Mouse (Mus musculus) v-Abl transformed pro-B cells (cell line): ENCODE results near the gene Sema4b.

Source experiments
- in situ Hi-C, 2 experiments: fragments of 400-800 bp; cut with MboI; formaldehyde crosslinking; loops; one replicate each; pipeline ENCODE4 v1.15.1; 2025; ENCODE audit not compliant: unreplicated experiment in 2 of 2

The Sema4b gene

GRCm38 (mm10) chr7:80193941-80194739, 7.5 kb downstream of the Sema4b start:
- in situ Hi-C loops = no loop called here

GRCm38 (mm10) chr7:80195146-80195545, 8.5 kb downstream of the Sema4b start:
- in situ Hi-C loops = loop anchor here in 1 of 2 experiments (5.0 kb wide), 1 partner anchor 53 kb away; no protein-coding TSS in a partner anchor

DNA sequence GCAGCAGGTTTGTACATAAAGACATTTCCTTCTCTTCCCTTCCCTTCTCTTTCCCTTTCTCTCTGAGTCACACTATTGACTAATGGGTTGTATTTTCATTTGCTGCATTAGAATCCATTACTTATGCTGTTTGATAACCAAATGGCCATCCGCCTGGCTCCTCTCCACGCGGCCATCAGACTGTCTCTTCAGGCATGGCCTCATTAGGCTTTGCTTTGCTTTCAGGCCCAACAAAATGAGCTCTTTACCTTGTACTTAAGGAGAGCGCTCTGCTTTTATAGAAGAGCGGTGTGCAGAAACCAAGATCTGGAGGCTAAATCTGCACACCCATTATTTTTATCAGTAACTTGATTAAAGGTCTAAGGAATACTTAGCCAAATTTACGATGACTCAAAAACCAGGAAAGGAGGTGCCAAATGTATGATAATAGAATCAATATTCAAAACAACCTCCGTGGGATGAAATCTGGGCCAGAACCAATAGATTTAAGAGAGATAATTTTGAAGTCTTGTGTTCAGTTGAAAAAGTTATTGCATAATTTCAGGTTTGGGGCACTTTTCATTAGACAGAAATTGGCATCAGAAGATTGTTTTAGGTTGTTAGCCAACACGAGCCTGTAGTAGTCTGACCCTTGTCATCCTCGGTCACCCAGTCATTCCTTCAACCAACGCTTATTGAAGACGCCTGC, 9.1 kb downstream of the Sema4b start:
- in situ Hi-C loops = loop anchor here in 1 of 2 experiments (5.0 kb wide), 1 partner anchor 53 kb away; no protein-coding TSS in a partner anchor

GRCm38 (mm10) chr7:80197371-80197770, 10.7 kb downstream of the Sema4b start:
- in situ Hi-C loops = loop anchor here in 1 of 2 experiments (5.0 kb wide), 1 partner anchor 55 kb away; no protein-coding TSS in a partner anchor

GRCm38 (mm10) chr7:80197941-80198778, 11.5 kb downstream of the Sema4b start:
- in situ Hi-C loops = loop anchor here in 1 of 2 experiments (5.0 kb wide), 1 partner anchor 56 kb away; no protein-coding TSS in a partner anchor

GRCm38 (mm10) chr7:80198863-80199262, 12.2 kb downstream of the Sema4b start:
- in situ Hi-C loops = loop anchor here in 1 of 2 experiments (5.0 kb wide), 1 partner anchor 57 kb away; no protein-coding TSS in a partner anchor

GRCm38 (mm10) chr7:80199286-80199685, 12.6 kb downstream of the Sema4b start:
- in situ Hi-C loops = loop anchor here in 1 of 2 experiments (5.0 kb wide), 1 partner anchor 57 kb away; no protein-coding TSS in a partner anchor

GRCm38 (mm10) chr7:80199851-80200587, 13.4 kb downstream of the Sema4b start:
- in situ Hi-C loops = loop anchor here in 1 of 2 experiments (5.0 kb wide), 1 partner anchor 58 kb away; no protein-coding TSS in a partner anchor

GRCm38 (mm10) chr7:80200588-80200945, 13.9 kb downstream of the Sema4b start:
- in situ Hi-C loops = no loop called here

GRCm38 (mm10) chr7:80200963-80201539, 14.4 kb downstream of the Sema4b start:
- in situ Hi-C loops = no loop called here

DNA sequence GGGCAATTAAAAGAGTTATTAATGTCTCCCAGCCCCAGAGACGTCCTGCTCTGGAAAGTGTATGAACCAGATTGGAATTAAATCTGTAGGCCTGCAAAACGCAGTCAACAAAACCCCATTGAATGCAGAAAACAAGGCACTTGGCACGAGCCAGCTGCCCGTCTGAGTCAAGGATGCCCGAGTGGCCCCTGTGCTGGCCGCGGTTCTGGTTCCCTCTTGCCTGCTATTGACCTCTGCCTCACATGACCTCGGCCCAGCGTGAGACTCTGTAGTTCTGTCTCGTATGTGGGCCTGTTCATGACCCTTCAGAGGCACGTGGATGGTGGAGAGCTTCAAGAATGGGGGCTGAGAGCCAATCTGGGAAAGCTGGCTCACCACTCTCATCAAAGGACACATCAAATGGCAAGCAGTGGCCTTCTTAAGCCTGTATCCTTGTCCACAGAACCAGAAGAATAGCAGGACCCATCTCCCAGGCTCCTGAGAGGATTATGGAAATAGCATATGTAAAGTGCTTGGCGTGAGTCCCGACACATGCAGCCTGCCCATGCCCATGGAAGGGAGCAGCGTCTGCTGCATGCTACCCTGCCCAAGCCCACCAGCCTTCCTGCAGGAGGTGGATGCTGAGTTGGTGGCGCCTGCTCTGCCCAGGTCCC, 15.4 kb downstream of the Sema4b start:
- in situ Hi-C loops = no loop called here

DNA sequence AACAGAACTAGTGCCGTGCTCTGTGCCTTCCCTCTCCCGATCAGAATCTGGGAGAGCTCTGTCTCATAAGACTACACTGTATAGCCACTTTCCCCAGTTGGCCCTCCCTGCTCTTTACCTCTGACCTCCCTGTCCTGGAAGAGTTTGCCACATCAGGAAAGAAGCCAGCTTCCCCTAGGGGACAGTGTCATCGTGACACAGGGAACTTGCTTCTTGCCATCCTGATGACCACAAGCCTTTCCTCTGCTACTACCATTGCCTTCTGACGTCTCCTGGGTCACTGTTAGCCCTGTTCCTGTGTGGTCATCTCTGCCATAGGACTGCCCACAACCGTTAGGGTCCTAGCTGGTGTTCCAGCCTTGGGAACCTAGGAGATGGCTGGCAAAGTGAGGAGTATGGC, 16.3 kb downstream of the Sema4b start:
- in situ Hi-C loops = no loop called here

GRCm38 (mm10) chr7:80203638-80204096, 17.0 kb downstream of the Sema4b start:
- in situ Hi-C loops = no loop called here

- in situ Hi-C loops = no loop called here
These were observed 17.7 kb downstream of the Sema4b start for GRCm38 (mm10) chr7:80204362-80204761.

DNA sequence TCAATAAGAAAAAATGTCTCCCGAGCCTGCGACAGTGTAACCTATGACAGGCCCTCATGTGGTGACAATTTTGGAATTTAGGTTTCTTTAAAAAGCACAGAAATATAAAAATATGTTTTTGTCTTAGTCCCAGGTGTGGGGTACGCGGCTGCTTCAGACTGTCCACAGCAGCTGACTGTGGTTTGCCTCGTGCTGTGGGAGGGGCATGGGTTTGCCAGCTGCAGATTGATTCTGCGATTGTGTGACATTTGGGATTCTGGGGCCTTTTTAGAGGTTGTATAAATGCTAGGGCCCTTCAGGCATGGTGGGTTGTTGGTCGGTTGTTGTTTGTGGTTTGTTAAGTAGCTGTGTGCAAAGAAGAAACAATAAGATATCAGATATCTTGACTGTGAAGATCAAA, 18.3 kb downstream of the Sema4b start:
- in situ Hi-C loops = no loop called here

- in situ Hi-C loops = no loop called here
These were observed 19.3 kb downstream of the Sema4b start for GRCm38 (mm10) chr7:80205705-80206589.

DNA sequence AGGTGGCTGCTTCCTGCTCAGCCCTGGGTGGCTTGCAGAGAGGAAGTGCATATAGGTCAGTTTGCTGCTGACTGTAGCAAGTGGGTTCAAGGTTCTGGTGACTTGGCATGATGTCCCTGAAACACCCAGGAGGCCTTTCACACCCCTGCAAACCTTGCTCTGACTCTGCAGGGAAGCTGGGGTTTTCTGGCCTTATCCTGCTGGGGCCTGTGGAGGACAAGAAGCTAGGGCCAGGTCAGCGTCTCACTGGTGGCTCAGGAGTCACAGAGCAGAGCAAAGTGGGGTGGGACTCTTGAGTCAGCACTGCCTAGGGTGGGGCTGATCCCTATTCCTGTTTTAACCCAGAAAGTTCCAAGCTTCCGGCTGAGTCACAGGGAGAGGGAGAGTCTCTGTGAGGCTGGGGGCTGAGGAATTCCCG, 20.7 kb downstream of the Sema4b start:
- in situ Hi-C loops = no loop called here
